Mouse (Mus musculus) frontal cortex, postnatal 25 days (tissue): ENCODE measurements at regions not wholly inside any gene's neighbourhood (a gene's known extent, or its start where the extent isn't known, plus 50 kb on each side); places are given as distances from the start of the nearest gene placed in this dataset.

Experiments
- DNase-seq, 2 experiments: peaks; one replicate each; pipeline ENCODE4 v3.0.0; 2022; ENCODE audit warnings: low spot score in 2 of 2

GRCm38 (mm10) chr13:110540543-110541265 is 145.9 kb downstream of the Plk2 start:
- no peak for DNase-seq

- DNase-seq = no peak
Measured at GRCm38 (mm10) chr13:110541288-110542148, 146.7 kb downstream of the Plk2 start.

- no peak for DNase-seq
Measured at GRCm38 (mm10) chr13:110542303-110543065, 147.6 kb downstream of the Plk2 start.

- DNase-seq = no peak
Measured at GRCm38 (mm10) chr13:110545454-110545853, 150.6 kb downstream of the Plk2 start.

GRCm38 (mm10) chr13:110555529-110556319 is 160.9 kb downstream of the Plk2 start:
- no peak for DNase-seq

GRCm38 (mm10) chr13:110556355-110557095 is 161.7 kb downstream of the Plk2 start:
- DNase-seq = no peak

- peak in 1 of 2 experiments; percentile 11 for DNase-seq
Measured at GRCm38 (mm10) chr13:110557930-110558727, 163.3 kb downstream of the Plk2 start.

- DNase-seq = no peak
Measured at GRCm38 (mm10) chr13:110560566-110560965, 165.7 kb downstream of the Plk2 start.

- DNase-seq = no peak
Measured at GRCm38 (mm10) chr13:110562499-110562898, 167.7 kb downstream of the Plk2 start.

- DNase-seq = no peak
Measured at GRCm38 (mm10) chr13:110562902-110563301, 168.1 kb downstream of the Plk2 start.

- DNase-seq = no peak
Measured at GRCm38 (mm10) chr13:110563967-110564366, 169.1 kb downstream of the Plk2 start.

- no peak for DNase-seq
Measured at GRCm38 (mm10) chr13:110568482-110569179, 173.8 kb downstream of the Plk2 start.

GRCm38 (mm10) chr13:110569180-110569512 is 174.3 kb downstream of the Plk2 start:
- DNase-seq = no peak

- DNase-seq = no peak
Measured at GRCm38 (mm10) chr13:110570386-110570785, 175.5 kb downstream of the Plk2 start.

GRCm38 (mm10) chr13:110573360-110574065 is 178.7 kb downstream of the Plk2 start:
- DNase-seq = no peak

GRCm38 (mm10) chr13:110574764-110575471 is 180.1 kb downstream of the Plk2 start:
- no peak for DNase-seq

GRCm38 (mm10) chr13:110578159-110578558 is 183.3 kb downstream of the Plk2 start:
- DNase-seq = no peak

- DNase-seq = no peak
Measured at GRCm38 (mm10) chr13:110580166-110580565, 185.3 kb downstream of the Plk2 start.
